Mouse (Mus musculus): ENCODE data around the gene Ces1e.

DNA sequence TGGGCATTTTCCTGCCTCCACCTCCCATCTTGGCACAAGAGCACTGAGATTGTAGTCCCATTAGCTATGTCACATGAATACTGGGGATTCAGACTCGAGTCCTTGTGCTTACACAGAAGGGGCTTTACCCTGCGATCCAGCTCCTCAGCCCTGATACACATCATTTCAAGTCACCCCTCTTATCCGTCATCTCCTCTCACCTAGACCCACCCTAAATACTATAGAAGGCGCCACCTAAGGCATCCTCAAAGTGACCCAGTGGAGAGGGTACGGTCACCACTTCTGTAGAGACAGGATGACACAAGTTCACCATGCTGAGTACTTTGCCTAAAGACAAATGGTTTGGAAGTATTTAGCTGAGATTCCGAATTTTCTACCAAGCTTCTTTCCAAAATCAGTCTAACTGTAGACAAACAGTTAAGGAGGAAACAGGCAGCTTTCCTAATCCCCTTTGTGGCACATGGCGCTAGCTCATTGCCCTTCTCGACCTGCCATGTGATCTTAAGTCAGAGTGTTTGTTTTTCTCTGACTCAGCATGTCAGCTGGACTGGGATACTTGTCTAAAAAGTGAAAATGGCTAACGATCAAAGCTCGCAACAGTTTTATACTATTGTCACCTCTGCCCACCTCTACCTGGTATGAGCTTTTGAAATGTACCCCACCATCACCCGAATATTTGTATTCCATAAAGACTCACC, 597 bp downstream of the Ces1e start:
- TF ChIP-seq POLR2A (IDR thresholded peaks at IDR 0.05; ENCODE audit: borderline replicate concordance, insufficient read depth, low read length) (no peak), CTCF (IDR thresholded peaks at IDR 0.05; ENCODE audit: borderline replicate concordance, insufficient read depth, low read depth, low read length) (no peak)

Measured in cerebellum, adult 2 months (tissue).